Mouse (Mus musculus) heart, embryonic 14.5 days (tissue): Measurements from ENCODE around the gene Mid1. TPM values are rescaled to one million over a fixed set of nuclear protein-coding genes. Genes with fewer than 3 reads are reported as not detected.

Experiments used
- ATAC-seq: fragments of 200-750 bp; cut with Nextera tagmentation; 2 replicates; pipeline ENCODE4 v1.8.0; 2017; ENCODE audit warnings: low read depth, moderate TSS enrichment; ENCODE audit not compliant: insufficient number of reproducible peaks, insufficient read depth, low FRiP score
- H3K27ac ChIP-seq, 2 experiments: fragments of 200-500 bp in 1 of 2; fragments of 300-500 bp in 1 of 2; sonication (generic) in 1 of 2; replicated peaks in 1 of 2; 2 replicates each; pipeline ENCODE4 v1.5.1; 2012 to 2014; ENCODE audit warnings: low read depth in 2 of 2, low read length in 2 of 2, control low read depth in 1 of 2, mild to moderate bottlenecking in 1 of 2, mixed read lengths in 1 of 2; ENCODE audit not compliant: control insufficient read depth in 1 of 2, insufficient read depth in 1 of 2
- H3K27me3 ChIP-seq: fragments of 300-500 bp; sonication (generic); 2 replicates; pipeline ENCODE4 v1.6.1; 2014; ENCODE audit warnings: mild to moderate bottlenecking, low read length, control low read depth; ENCODE audit not compliant: control insufficient read depth, insufficient read depth
- H3K36me3 ChIP-seq: fragments of 300-500 bp; sonication (generic); 2 replicates; pipeline ENCODE4 v1.6.1; 2014; ENCODE audit warnings: mild to moderate bottlenecking, control low read depth, low read length, mixed read lengths; ENCODE audit not compliant: control insufficient read depth, insufficient read depth
- H3K4me1 ChIP-seq, 2 experiments: fragments of 200-500 bp in 1 of 2; fragments of 300-500 bp in 1 of 2; sonication (generic) in 1 of 2; 2 replicates each; pipeline ENCODE4 v1.6.1; 2012 to 2014; ENCODE audit warnings: low read length in 2 of 2, control low read depth in 1 of 2, mixed read lengths in 1 of 2; ENCODE audit not compliant: control insufficient read depth in 2 of 2, insufficient read depth in 2 of 2
- H3K4me2 ChIP-seq: fragments of 300-500 bp; sonication (generic); 2 replicates; pipeline ENCODE4 v1.6.1; 2014; ENCODE audit warnings: mild to moderate bottlenecking, low read length
- H3K4me3 ChIP-seq, 2 experiments: fragments of 200-500 bp in 1 of 2; fragments of 300-500 bp in 1 of 2; sonication (generic) in 1 of 2; 2 replicates each; pipeline ENCODE4 v1.5.1; 2012 to 2014; ENCODE audit warnings: low read length in 2 of 2, mild to moderate bottlenecking in 2 of 2, control low read depth in 1 of 2, low read depth in 1 of 2, moderate library complexity in 1 of 2; ENCODE audit not compliant: control insufficient read depth in 1 of 2, insufficient read depth in 1 of 2
- H3K9ac ChIP-seq: fragments of 300-500 bp; sonication (generic); 2 replicates; pipeline ENCODE4 v1.6.1; 2014; ENCODE audit warnings: mild to moderate bottlenecking, low read length
- H3K9me3 ChIP-seq: fragments of 300-500 bp; sonication (generic); 2 replicates; pipeline ENCODE4 v1.6.1; 2016; ENCODE audit warnings: low read length, control low read depth; ENCODE audit not compliant: control insufficient read depth
- WGBS: fragments of 180-500 bp; shearing (Covaris S2); extraction: QIAGEN DNeasy Blood & Tissue Kit; methylation state at CpG from one replicate; pipeline ENCODE4 v1.1.7; 2014; 5-methylcytosine and 5-hydroxymethylcytosine counted together
- polyA plus RNA-seq: library from polyadenylated mRNA; unstranded; fragments of >200 nt; fragmentation: Nextera tagmentation; extraction: Ambion mirVana; gene quantifications from 2 replicates; pipeline ENCODE4 v1.2.1, GENCODE M21; 2014

Mid1 gene
- polyA plus RNA-seq, 1 experiment from 2014 or later, result 8.1 TPM

- no peak overlapping the region for H3K9ac ChIP-seq
- no peak overlapping the region for H3K4me2 ChIP-seq
- no peaks in the 10 kb centered on the region for H3K4me1 ChIP-seq
- WGBS, result 50% methylated on average over 1 of the region's 1 CpGs
- H3K27me3 ChIP-seq, result no peaks in the 10 kb centered on the region
- no peaks in the 10 kb centered on the region for H3K9me3 ChIP-seq
- H3K27ac ChIP-seq, result no peak overlapping the region
- no peak overlapping the region for H3K4me3 ChIP-seq
- ATAC-seq, result no peak
- H3K36me3 ChIP-seq, result no peaks in the 10 kb centered on the region
Observed at GRCm38 (mm10) chrX:169813673-169814072, 128.7 kb downstream of the Mid1 start.

GRCm38 (mm10) chrX:169826947-169827346, 141.9 kb downstream of the Mid1 start:
- no peak overlapping the region for H3K4me2 ChIP-seq
- WGBS, result 66% methylated on average over 10 of the region's 10 CpGs
- no peaks in the 10 kb centered on the region for H3K9me3 ChIP-seq
- no peaks in the 10 kb centered on the region; the same call in 1 of the 2 replicates for H3K27me3 ChIP-seq
- H3K9ac ChIP-seq, result no peak overlapping the region
- ATAC-seq, result no peak
- H3K4me1 ChIP-seq, result no peaks in the 10 kb centered on the region; a peak in 2 of 4 replicates
- H3K27ac ChIP-seq, result no peak overlapping the region
- no peaks in the 10 kb centered on the region for H3K36me3 ChIP-seq
- H3K4me3 ChIP-seq, result no peak overlapping the region

- no peaks in the 10 kb centered on the region; the same call in 1 of the 2 replicates for H3K27me3 ChIP-seq
- 37% methylated on average over 7 of the region's 7 CpGs for WGBS
- H3K27ac ChIP-seq, result no peak overlapping the region
- no peak for ATAC-seq
- no peaks in the 10 kb centered on the region; a peak in 2 of 4 replicates for H3K4me1 ChIP-seq
- H3K4me2 ChIP-seq, result no peak overlapping the region
- no peaks in the 10 kb centered on the region for H3K36me3 ChIP-seq
- H3K9ac ChIP-seq, result no peak overlapping the region
- H3K4me3 ChIP-seq, result no peak overlapping the region
- H3K9me3 ChIP-seq, result no peaks in the 10 kb centered on the region
Observed at GRCm38 (mm10) chrX:169827720-169828119, 142.7 kb downstream of the Mid1 start.

- Histone ChIP-seq H3K4me3 (no peak overlapping the region), H3K4me2 (no peak overlapping the region), H3K9ac (no peak overlapping the region), H3K36me3 (no peaks in the 10 kb centered on the region), H3K9me3 (no peaks in the 10 kb centered on the region), H3K27me3 (no peaks in the 10 kb centered on the region; the same call in 1 of the 2 replicates), H3K27ac (no peak overlapping the region), H3K4me1 (no peaks in the 10 kb centered on the region; a peak in 2 of 4 replicates)
- ATAC-seq, result no peak
- 43% methylated on average over 5 of the region's 5 CpGs for WGBS
Observed at GRCm38 (mm10) chrX:169828136-169828535, 143.1 kb downstream of the Mid1 start.

GRCm38 (mm10) chrX:169830052-169830451, 145.1 kb downstream of the Mid1 start:
- no peak overlapping the region for H3K4me2 ChIP-seq
- H3K27me3 ChIP-seq, result no peaks in the 10 kb centered on the region; the same call in 1 of the 2 replicates
- no peaks in the 10 kb centered on the region; a peak in 2 of 4 replicates for H3K4me1 ChIP-seq
- no peak for ATAC-seq
- H3K4me3 ChIP-seq, result no peak overlapping the region
- no peak overlapping the region for H3K27ac ChIP-seq
- H3K9ac ChIP-seq, result no peak overlapping the region
- 68% methylated on average over 4 of the region's 4 CpGs for WGBS
- H3K9me3 ChIP-seq, result no peaks in the 10 kb centered on the region
- no peaks in the 10 kb centered on the region for H3K36me3 ChIP-seq

- Histone ChIP-seq H3K9ac (no peak overlapping the region), H3K27ac (no peak overlapping the region), H3K9me3 (no peaks in the 10 kb centered on the region), H3K4me2 (no peak overlapping the region), H3K36me3 (no peaks in the 10 kb centered on the region), H3K27me3 (no peaks in the 10 kb centered on the region), H3K4me1 (no peaks in the 10 kb centered on the region), H3K4me3 (no peak overlapping the region)
- ATAC-seq, result no peak
- WGBS, result 60% methylated on average over 5 of the region's 5 CpGs
Observed at GRCm38 (mm10) chrX:169837947-169838649, 153.1 kb downstream of the Mid1 start.

- Histone ChIP-seq H3K4me1 (no peaks in the 10 kb centered on the region), H3K4me3 (no peak overlapping the region), H3K4me2 (no peak overlapping the region), H3K9ac (no peak overlapping the region), H3K36me3 (no peaks in the 10 kb centered on the region), H3K27me3 (no peaks in the 10 kb centered on the region), H3K27ac (no peak overlapping the region), H3K9me3 (no peaks in the 10 kb centered on the region)
- 93% methylated on average over 2 of the region's 2 CpGs for WGBS
- ATAC-seq, result no peak
Observed at GRCm38 (mm10) chrX:169838650-169838971, 153.6 kb downstream of the Mid1 start.

- WGBS, result 44% methylated on average over 1 of the region's 1 CpGs
- H3K4me1 ChIP-seq, result peaks cover 0 to 3% of the 10 kb centered on the region in 2 experiments; a peak in 1 of 4 replicates
- H3K27me3 ChIP-seq, result no peaks in the 10 kb centered on the region
- H3K27ac ChIP-seq, result no peak overlapping the region
- no peak for ATAC-seq
- no peaks in the 10 kb centered on the region for H3K36me3 ChIP-seq
- no peak overlapping the region for H3K4me2 ChIP-seq
- no peaks in the 10 kb centered on the region for H3K9me3 ChIP-seq
- no peak overlapping the region for H3K9ac ChIP-seq
- no peak overlapping the region for H3K4me3 ChIP-seq
Observed at GRCm38 (mm10) chrX:169843267-169843666, 158.3 kb downstream of the Mid1 start.
